Mouse (Mus musculus): ENCODE measurements at regions not wholly inside any gene's neighbourhood (a gene's known extent, or its start where the extent isn't known, plus 50 kb on each side); places are given as distances from the start of the nearest gene placed in this dataset.

DNA sequence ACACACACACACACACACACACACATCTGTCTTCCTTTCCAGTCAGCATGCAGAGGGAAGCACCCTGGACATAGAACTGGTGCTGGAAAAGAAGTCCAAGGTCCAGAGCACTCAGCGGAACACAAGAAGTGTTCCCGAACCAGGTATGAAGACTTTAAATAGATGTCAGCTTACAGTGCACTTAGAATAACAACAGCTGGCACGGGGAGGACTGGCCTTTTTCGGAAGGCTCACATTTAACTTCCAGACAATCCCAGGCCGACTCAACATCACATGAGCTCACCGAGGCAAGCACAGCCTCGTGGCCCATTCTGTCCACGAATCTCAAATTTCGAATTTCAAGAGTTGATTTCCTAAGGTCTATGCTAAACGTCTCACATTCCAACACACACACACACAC is 70.9 kb upstream of the Slc25a33 start:
- no peak for DNase-seq (ENCODE audit: low read depth in 2 of 2, low spot score in 2 of 2)

DNA sequence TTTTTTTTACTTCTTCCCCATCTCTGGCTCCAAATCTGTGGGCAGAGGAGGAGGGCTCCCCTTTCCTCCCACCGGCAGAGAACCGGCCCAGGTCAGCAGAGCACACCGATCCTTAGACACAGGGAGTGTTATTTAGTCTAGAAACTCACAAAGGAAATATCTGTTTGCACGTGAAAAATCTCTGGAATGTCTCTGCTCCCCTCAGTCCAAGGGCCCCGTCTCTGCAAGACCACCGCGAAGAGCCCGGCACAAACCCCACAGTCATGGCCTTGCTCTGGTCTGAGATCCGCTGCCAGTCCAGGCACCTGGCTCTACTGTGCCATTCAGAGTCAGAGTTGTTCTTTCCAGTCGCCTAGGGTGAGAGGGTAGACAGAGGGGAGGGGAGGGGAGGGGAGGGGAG is 69.7 kb upstream of the Slc25a33 start:
- no peak for DNase-seq (ENCODE audit: low read depth in 2 of 2, low spot score in 2 of 2)

GRCm38 (mm10) chr4:149842906-149843305 is 68.8 kb upstream of the Slc25a33 start:
- no peak for DNase-seq (ENCODE audit: low read depth in 2 of 2, low spot score in 2 of 2)

DNA sequence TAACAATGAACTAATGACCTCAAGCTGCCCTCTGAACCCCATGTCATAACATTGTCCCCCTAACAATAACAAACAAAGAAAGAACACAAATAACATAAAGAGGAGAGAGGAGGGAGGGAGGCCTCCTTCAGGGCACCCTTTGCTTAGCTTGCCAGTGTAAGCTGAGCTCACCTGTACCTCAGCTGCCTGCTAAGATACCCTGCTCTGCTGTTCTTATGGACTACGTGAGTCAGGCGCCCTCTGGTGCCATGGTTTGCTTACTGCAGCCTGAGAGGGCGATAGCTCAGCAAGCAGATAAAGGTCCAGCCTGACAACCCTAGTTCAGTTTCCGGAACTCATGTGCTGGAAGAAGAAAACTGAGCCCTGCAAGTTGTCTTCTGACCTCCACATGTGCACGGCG is 67.8 kb upstream of the Slc25a33 start:
- peak in 1 of 2 experiments; percentile 40 for DNase-seq (ENCODE audit: low read depth in 2 of 2, low spot score in 2 of 2)

DNA sequence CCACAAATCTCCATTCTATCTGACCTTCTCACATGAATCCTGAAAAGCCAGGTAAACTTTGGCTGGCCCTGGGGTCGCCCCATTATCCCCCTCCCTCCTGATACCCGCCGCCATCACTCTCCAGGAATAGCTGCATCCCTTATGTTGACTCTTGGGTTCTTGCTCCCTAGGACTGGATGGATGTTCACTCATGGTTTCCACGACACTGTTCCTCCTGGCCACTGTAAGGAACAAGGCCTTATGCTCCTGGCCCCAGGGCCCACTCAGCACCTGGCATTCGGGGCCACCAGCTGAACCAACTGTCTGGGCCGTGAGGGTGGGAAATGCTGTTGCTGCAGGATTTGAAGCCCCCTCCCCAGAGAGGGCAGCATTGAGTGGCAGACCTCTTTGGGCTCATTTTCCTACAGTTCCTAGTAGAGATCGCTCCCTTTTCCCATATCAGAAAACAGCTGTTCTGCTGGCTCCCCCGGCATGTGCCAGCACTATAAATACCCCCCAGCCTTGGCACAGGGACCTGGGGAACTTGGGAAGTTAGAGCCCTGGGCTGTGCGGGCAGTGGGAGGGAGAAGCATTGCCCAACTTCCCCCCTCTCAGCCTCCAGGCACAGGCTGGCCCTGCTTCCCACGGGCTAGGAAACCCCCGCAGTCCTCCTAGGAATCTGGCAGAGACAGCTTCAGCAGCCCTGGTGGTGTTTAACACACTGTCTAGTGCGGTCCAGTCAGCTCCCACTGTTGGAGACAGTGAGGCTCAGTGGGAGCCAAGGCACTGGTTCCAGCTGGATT is 66.6 kb upstream of the Slc25a33 start:
- DNase-seq (ENCODE audit: low read depth in 2 of 2, low spot score in 2 of 2) = no peak

DNA sequence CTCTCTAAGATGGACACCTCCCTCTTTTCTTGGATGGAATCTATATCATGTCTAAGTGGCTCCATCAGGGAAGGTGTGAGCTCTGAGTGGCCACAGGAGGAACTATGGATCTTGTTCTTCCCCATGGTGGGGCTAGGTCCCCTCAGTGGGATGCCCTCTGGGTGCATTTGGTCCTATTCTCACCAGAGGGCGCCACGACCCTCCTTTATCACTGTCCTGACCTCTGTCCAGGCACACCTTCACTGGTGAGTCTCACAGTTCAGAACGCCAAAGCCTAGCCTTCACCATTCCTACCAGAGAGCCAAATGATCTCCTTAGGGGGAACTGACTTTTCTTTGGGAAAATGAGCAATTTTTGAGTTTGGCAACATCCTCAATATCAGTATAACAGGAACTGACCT is 64.6 kb upstream of the Slc25a33 start:
- peak; percentile 33 to 49 for DNase-seq (ENCODE audit: low read depth in 2 of 2, low spot score in 2 of 2)

GRCm38 (mm10) chr4:149834646-149835156 is 60.6 kb upstream of the Slc25a33 start:
- no peak for DNase-seq (ENCODE audit: low read depth in 2 of 2, low spot score in 2 of 2)

DNA sequence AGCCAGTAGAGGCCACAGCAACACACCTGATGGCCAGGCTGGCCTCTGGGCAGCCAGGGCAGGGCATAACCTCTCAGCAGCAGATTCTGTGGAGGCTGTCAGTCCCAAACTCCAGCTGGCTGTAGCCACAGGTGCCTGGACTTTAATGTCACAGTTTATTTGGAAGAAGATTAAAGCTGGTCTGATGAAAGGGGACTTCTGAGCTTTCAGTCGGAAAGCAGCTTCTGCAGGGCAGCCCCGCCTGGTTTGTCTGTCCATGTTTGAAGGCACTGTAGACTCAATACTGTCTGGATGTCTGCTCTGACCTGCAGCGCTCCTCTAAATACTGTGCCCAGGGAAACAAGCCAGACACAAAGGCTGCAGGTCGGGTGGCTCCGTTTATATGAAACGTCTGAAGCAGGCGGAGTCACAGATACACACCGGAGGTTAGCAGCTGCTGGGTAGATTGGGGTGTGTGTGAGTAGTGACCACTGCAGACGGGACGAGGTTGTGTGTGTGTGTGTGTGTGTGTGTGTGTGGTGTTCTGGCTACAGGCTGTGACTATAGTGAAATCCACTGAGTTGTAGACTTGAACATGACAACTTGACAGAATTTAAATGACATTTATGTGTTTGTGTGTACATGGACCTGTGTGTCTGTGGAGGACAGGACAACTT is 58.5 kb upstream of the Slc25a33 start:
- DNase-seq (ENCODE audit: low read depth in 2 of 2, low spot score in 2 of 2) = no peak

- DNase-seq (ENCODE audit: low read depth in 2 of 2, low spot score in 2 of 2) = no peak
Measured at GRCm38 (mm10) chr4:149830551-149831192, 56.6 kb upstream of the Slc25a33 start.

DNA sequence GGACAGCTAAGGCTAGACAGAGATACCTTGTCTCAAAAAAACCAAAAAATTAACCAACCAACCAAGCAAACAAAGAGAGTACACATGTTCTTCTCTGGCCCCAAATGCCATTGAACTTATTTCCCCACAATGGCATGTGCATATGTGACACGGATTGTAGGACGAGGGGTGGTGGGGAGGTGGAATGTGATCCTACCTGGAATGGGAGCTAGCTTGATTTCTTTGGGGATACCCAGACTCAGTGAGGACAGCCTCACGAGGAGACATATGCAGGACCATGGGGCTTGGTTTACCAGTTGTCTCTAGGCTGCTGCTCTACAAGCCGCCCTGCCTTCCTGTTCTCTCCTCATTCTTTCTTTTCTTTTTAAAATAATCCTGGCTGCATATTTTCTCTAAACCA is 55.9 kb upstream of the Slc25a33 start:
- DNase-seq (ENCODE audit: low read depth in 2 of 2, low spot score in 2 of 2) = no peak

- DNase-seq (ENCODE audit: low read depth in 2 of 2, low spot score in 2 of 2) = no peak
Measured at GRCm38 (mm10) chr4:149827784-149828183, 53.7 kb upstream of the Slc25a33 start.

Data from CD8-positive naive resting alpha-beta T cell, adult 2 months (primary cell).